Mouse (Mus musculus): ENCODE data around the gene Armh2.

The Armh2 gene

GRCm38 (mm10) chr13:24741028-24741427 lies at the start of gene Armh2:
TSS of gene Armh2 (plus strand) at chr13:24741232.
- DNase-seq: no peak

- DNase-seq: no peak
Observed at GRCm38 (mm10) chr13:24693312-24693711, 47.7 kb upstream of the Armh2 start.

GRCm38 (mm10) chr13:24698746-24699145 lies 42.3 kb upstream of the Armh2 start:
- DNase-seq: no peak

- no peak for DNase-seq
Observed at GRCm38 (mm10) chr13:24702128-24702527, 38.9 kb upstream of the Armh2 start.

- no peak for DNase-seq
Observed at GRCm38 (mm10) chr13:24709656-24710396, 31.2 kb upstream of the Armh2 start.

GRCm38 (mm10) chr13:24710968-24711367 lies 30.1 kb upstream of the Armh2 start:
- no peak for DNase-seq

- DNase-seq: no peak
Observed at GRCm38 (mm10) chr13:24712581-24713130, 28.4 kb upstream of the Armh2 start.

GRCm38 (mm10) chr13:24713434-24714000 lies 27.5 kb upstream of the Armh2 start:
- peak; percentile 82 for DNase-seq

- no peak for DNase-seq
Observed at GRCm38 (mm10) chr13:24714360-24714885, 26.6 kb upstream of the Armh2 start.

GRCm38 (mm10) chr13:24715601-24716000 lies 25.4 kb upstream of the Armh2 start:
- DNase-seq: no peak

GRCm38 (mm10) chr13:24716441-24716840 lies 24.6 kb upstream of the Armh2 start:
- DNase-seq: no peak

- DNase-seq: no peak
Observed at GRCm38 (mm10) chr13:24717677-24718076, 23.4 kb upstream of the Armh2 start.

- no peak for DNase-seq
Observed at GRCm38 (mm10) chr13:24721502-24721901, 19.5 kb upstream of the Armh2 start.

- DNase-seq: no peak
Observed at GRCm38 (mm10) chr13:24723699-24724394, 17.2 kb upstream of the Armh2 start.

GRCm38 (mm10) chr13:24724395-24724759 lies 16.7 kb upstream of the Armh2 start:
- no peak for DNase-seq

- no peak for DNase-seq
Observed at GRCm38 (mm10) chr13:24729128-24729527, 11.9 kb upstream of the Armh2 start.

GRCm38 (mm10) chr13:24734502-24734901 lies 6.5 kb upstream of the Armh2 start:
- DNase-seq: no peak

- no peak for DNase-seq
Observed at GRCm38 (mm10) chr13:24735608-24736131, 5.4 kb upstream of the Armh2 start.

- no peak for DNase-seq
Observed at GRCm38 (mm10) chr13:24747823-24748222, 6.8 kb downstream of the Armh2 start.

GRCm38 (mm10) chr13:24750807-24751206 lies 9.8 kb downstream of the Armh2 start:
- no peak for DNase-seq

GRCm38 (mm10) chr13:24751396-24751795 lies 10.4 kb downstream of the Armh2 start:
- no peak for DNase-seq

- no peak for DNase-seq
Observed at GRCm38 (mm10) chr13:24756756-24757155, 15.7 kb downstream of the Armh2 start.

- no peak for DNase-seq
Observed at GRCm38 (mm10) chr13:24757820-24758564, 17.0 kb downstream of the Armh2 start.

All from cerebellum, adult 8-10 months (tissue).